In the genomic region with DNA sequence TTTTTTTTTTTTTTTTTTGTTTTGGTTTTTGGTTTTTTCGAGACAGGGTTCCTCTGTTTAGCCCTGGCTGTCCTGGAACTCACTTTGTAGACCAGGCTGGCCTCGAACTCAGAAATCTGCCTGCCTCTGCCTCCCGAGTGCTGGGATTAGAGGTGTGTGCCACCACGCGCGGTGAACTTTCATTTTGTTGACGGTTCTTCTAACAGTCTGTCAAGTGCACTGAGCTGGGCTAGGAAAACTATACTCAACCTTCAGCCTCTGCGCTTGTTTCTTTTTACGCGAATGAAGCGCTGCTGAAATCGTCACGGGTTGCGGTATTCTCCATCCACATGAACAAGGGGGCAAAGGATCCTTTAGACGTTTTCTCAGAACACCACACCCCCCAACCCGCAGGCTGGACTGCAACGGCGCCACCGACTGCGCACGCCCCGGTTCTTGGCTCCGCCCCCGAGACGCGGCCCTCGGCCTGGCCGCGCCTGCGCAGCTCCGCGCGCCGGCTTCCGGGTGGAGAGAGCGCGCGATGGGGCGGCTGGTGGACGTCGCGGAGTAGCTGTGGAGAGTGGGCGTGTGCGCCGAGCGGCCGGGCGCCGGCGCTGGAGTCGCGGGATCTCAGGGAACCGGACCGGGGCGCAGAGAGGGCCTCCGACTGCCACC, we compare ENCODE assay signal across 7 mouse cellular contexts. TPM values are rescaled to one million over a fixed set of nuclear protein-coding genes. Genes with fewer than 3 reads are reported as not detected.
DNase-seq lines count a peak whose midpoint lies in the region; ATAC-seq and TF ChIP-seq lines count a peak whose summit lies in the region.

A gene (plus strand): TSS at position 496 of the 654 bp plus-strand sequence.

- H3K4me2 ChIP-seq in limb, embryonic 12.5 days: peak within 1 kb of the TSS; percentile 90
- H3K4me2 ChIP-seq in midbrain, embryonic 15.5 days: peak within 1 kb of the TSS; percentile 94

- H3K9me3 ChIP-seq in embryonic facial prominence, embryonic 10.5 days: no peaks in the 10 kb centered on the region
- no peaks in the 10 kb centered on the region for H3K9me3 ChIP-seq in limb, embryonic 12.5 days
- no peaks in the 10 kb centered on the region for H3K9me3 ChIP-seq in midbrain, embryonic 15.5 days

- H3K27ac ChIP-seq in embryonic facial prominence, embryonic 10.5 days (replicated peaks): peak within 1 kb of the TSS; percentile 88
- peak within 1 kb of the TSS; percentile 83 for H3K27ac ChIP-seq in limb, embryonic 12.5 days
- peak within 1 kb of the TSS; percentile 86 for H3K27ac ChIP-seq in midbrain, embryonic 15.5 days
- peak within 1 kb of the TSS; percentile 51; the same call in 1 of the 2 replicates for H3K27ac ChIP-seq in spleen, adult 2 months (ENCODE audit: insufficient read depth, low read length)

- peak; percentile 92 for ATAC-seq in granulocyte monocyte progenitor cell, adult 5-6 weeks (replicated peaks; ENCODE audit: poor library complexity, severe bottlenecking)
- peak; percentile 93 for ATAC-seq in limb, embryonic 12.5 days (ENCODE audit: insufficient number of reproducible peaks, insufficient read depth, low FRiP score, low TSS enrichment, low read depth)
- ATAC-seq in midbrain, embryonic 15.5 days (replicated peaks): peak; percentile 96

- H3K4me1 ChIP-seq in embryonic facial prominence, embryonic 10.5 days: peaks cover 21% of the 10 kb centered on the region
- H3K4me1 ChIP-seq in limb, embryonic 12.5 days (replicated peaks): peaks cover 9% of the 10 kb centered on the region
- peaks cover 13% of the 10 kb centered on the region for H3K4me1 ChIP-seq in midbrain, embryonic 15.5 days
- peaks cover 4% of the 10 kb centered on the region; the same call in 1 of the 2 replicates for H3K4me1 ChIP-seq in spleen, adult 2 months (ENCODE audit: control insufficient read depth, insufficient read depth, insufficient read length)

- no peaks in the 10 kb centered on the region for H3K27me3 ChIP-seq in embryonic facial prominence, embryonic 10.5 days (replicated peaks; ENCODE audit: low read depth, poor library complexity, severe bottlenecking)
- no peaks in the 10 kb centered on the region for H3K27me3 ChIP-seq in limb, embryonic 12.5 days
- H3K27me3 ChIP-seq in midbrain, embryonic 15.5 days (replicated peaks): no peaks in the 10 kb centered on the region
- no peaks in the 10 kb centered on the region for H3K27me3 ChIP-seq in spleen, adult 2 months (ENCODE audit: control insufficient read depth, insufficient read depth, low read length)

- peak; percentile 70 for TF ChIP-seq POLR2A in spleen, adult 2 months (IDR thresholded peaks at IDR 0.05; ENCODE audit: low read depth, low read length)

- peaks cover 35% of the 10 kb centered on the region for H3K36me3 ChIP-seq in embryonic facial prominence, embryonic 10.5 days (replicated peaks)
- peaks cover 28% of the 10 kb centered on the region for H3K36me3 ChIP-seq in limb, embryonic 12.5 days
- no peaks in the 10 kb centered on the region for H3K36me3 ChIP-seq in midbrain, embryonic 15.5 days (replicated peaks)
- H3K36me3 ChIP-seq in spleen, adult 2 months (ENCODE audit: control insufficient read depth, insufficient read depth, low read length): peaks cover 10% of the 10 kb centered on the region

- peak; percentile 97 for DNase-seq in adrenal gland, postnatal 14 days
- peak; percentile 94 for DNase-seq in embryonic facial prominence, embryonic 10.5 days (ENCODE audit: low spot score)
- peak; percentile 92 for DNase-seq in kidney, adult 11 months
- DNase-seq in spleen, adult 2 months (ENCODE audit: low read depth in 1 of 2, low spot score in 2 of 2): peak; percentile 81 to 94

- H3K9ac ChIP-seq in limb, embryonic 12.5 days (replicated peaks): peak within 1 kb of the TSS; percentile 81
- H3K9ac ChIP-seq in midbrain, embryonic 15.5 days: peak within 1 kb of the TSS; percentile 88

- H3K4me3 ChIP-seq in embryonic facial prominence, embryonic 10.5 days: peak within 1 kb of the TSS; percentile 86
- H3K4me3 ChIP-seq in limb, embryonic 12.5 days (replicated peaks): peak within 1 kb of the TSS; percentile 84
- H3K4me3 ChIP-seq in midbrain, embryonic 15.5 days: peak within 1 kb of the TSS; percentile 98
- peak within 1 kb of the TSS; percentile 76 for H3K4me3 ChIP-seq in spleen, adult 2 months (ENCODE audit: extremely low read depth, insufficient read depth, insufficient read length)

- no peak for TF ChIP-seq CTCF in spleen, adult 2 months (IDR thresholded peaks at IDR 0.05; ENCODE audit: extremely low read depth, insufficient read depth, insufficient read length, insufficient replicate concordance)

- 4% methylated on average over 56 of the region's 56 CpGs for WGBS in embryonic facial prominence, embryonic 10.5 days
- WGBS in limb, embryonic 12.5 days: 5% methylated on average over 56 of the region's 56 CpGs
- 3% methylated on average over 56 of the region's 56 CpGs for WGBS in midbrain, embryonic 15.5 days
- WGBS in spleen, adult 2 months: 2% methylated on average over 56 of the region's 56 CpGs

RNA-seq across cellular contexts. Expression of the gene that starts here (rescaled TPM):
- 20.2 and 24.7 TPM in 2 replicates for total RNA-seq in adrenal gland, postnatal 14 days (2021)
- polyA plus RNA-seq in embryonic facial prominence, embryonic 10.5 days (2016; fragmentation: Nextera tagmentation; extraction: Ambion mirVana): 20.2 and 21.3 TPM in 2 replicates
- total RNA-seq in granulocyte monocyte progenitor cell, adult 5-6 weeks (2014; fragmentation: Nextera tagmentation): 12.4 and 23.1 TPM in 2 replicates
- 9.7 and 10.3 TPM in 2 replicates for total RNA-seq in granulocyte monocyte progenitor cell, adult 5-6 weeks (2017)
- 18.3 and 19.7 TPM in 2 replicates for polyA plus RNA-seq in limb, embryonic 12.5 days (2016; fragmentation: Nextera tagmentation; extraction: Ambion mirVana)
- 133 and 136 TPM in 2 replicates for polyA plus RNA-seq in midbrain, embryonic 15.5 days (2015; fragmentation: Nextera tagmentation; extraction: Ambion mirVana)
- 21.5 and 29.9 TPM in 2 replicates for polyA plus RNA-seq in spleen, adult 2 months (2012; rRNA removed)

Comparison
In these comparisons a context has a peak if more than half of its experiments do, and no peak if none do; other contexts are left out.
1. Peak in every context shown above with its lines: DNase-seq, ATAC-seq, H3K4me3 ChIP-seq and H3K27ac ChIP-seq.